In genomic region chr15:101118399-101119125, GRCm38 (mm10) we compare ENCODE assay signal across 10 mouse cellular contexts. TPM values are rescaled to one million over a fixed set of nuclear protein-coding genes. Genes with fewer than 3 reads are reported as not detected.
A peak's percentile ranks its signal among the peaks of the same experiment; 100 is the strongest.
DNase-seq lines count a peak whose midpoint lies in the region; ATAC-seq and TF ChIP-seq lines count a peak whose summit lies in the region.
"Had no signal": no experiment of that assay in that cellular context is flagged by ENCODE, and none has a peak within 500 bp of the region (broad histone marks: within the 10 kb centered on the region; RNA-seq: fewer than 3 reads in every experiment).

No protein-coding gene starts in this region.

- intact Hi-C loops in left cerebral cortex, adult 2 months (cut with DNase I), result loop anchor here (5.0 kb wide), 1 partner anchor 79 kb away; no protein-coding TSS in a partner anchor
- intact Hi-C loops in left cerebral cortex, postnatal 36 days (cut with DNase I), result no loop called here

- ATAC-seq in common myeloid progenitor, adult 5-6 weeks (replicated peaks; ENCODE audit: low read depth, poor library complexity, severe bottlenecking), result 0 out of 2 replicates have a peak, but pooled peaks have one; percentile 40

- peak; percentile 62 for TF ChIP-seq CTCF in left cerebral cortex, adult 2 months (IDR thresholded peaks at IDR 0.05)

- peak; percentile 47 to 72 for DNase-seq in cerebellum, postnatal 10 days
- DNase-seq in cerebellum, adult 11 months, result no peak
- DNase-seq in left cerebral cortex, adult 2 months (ENCODE audit: extremely low spot score in 1 of 2, low spot score in 2 of 2), result no peak
- DNase-seq in left cerebral cortex, postnatal 36 days (ENCODE audit: low spot score in 2 of 2), result no peak
- DNase-seq in naive thymus-derived CD4-positive, alpha-beta T cell, adult 2 months (ENCODE audit: low read depth), result peak; percentile 52
- no peak for DNase-seq in spleen, postnatal 10 days (ENCODE audit: low spot score in 2 of 2)
- DNase-seq in cerebellum, postnatal 36 days, result no peak

- no peak overlapping the region for H3K4me3 ChIP-seq in left cerebral cortex, adult 2 months
- H3K4me3 ChIP-seq: embryonic facial prominence, embryonic 15.5 days; hindbrain, embryonic 15.5 days had no signal

- no peak overlapping the region for H3K27ac ChIP-seq in left cerebral cortex, adult 2 months
- H3K27ac ChIP-seq: embryonic facial prominence, embryonic 15.5 days; hindbrain, embryonic 15.5 days had no signal

RNA-seq across cellular contexts. Expression of gene Ankrd33, which starts 3.0 kb away (rescaled TPM):
- not detected for total RNA-seq in left cerebral cortex, adult 2 months (2021)
- under 1 TPM in 1 of 2 experiments, not detected in 1; 0.27 TPM for total RNA-seq in left cerebral cortex, postnatal 36 days (2021)
- total RNA-seq in common myeloid progenitor, adult 5-6 weeks (2017), result not detected in 2 replicates

RNA-seq across cellular contexts. Expression of gene Acvrl1, which starts 9.8 kb away (rescaled TPM):
- 10 to 100 TPM; 13.8 to 15.1 TPM for total RNA-seq in left cerebral cortex, adult 2 months (2021)
- 10 to 100 TPM; 13.2 to 16.7 TPM for total RNA-seq in left cerebral cortex, postnatal 36 days (2021)
- 0.49 and 5.8 TPM in 2 replicates for total RNA-seq in common myeloid progenitor, adult 5-6 weeks (2017)

RNA-seq across cellular contexts. Expression of gene Fignl2, which starts 40.2 kb away (rescaled TPM):
- 1 to 10 TPM; 1.2 to 1.4 TPM for total RNA-seq in left cerebral cortex, adult 2 months (2021)
- total RNA-seq in left cerebral cortex, postnatal 36 days (2021), result 1 to 10 TPM; 1.5 TPM
- total RNA-seq in common myeloid progenitor, adult 5-6 weeks (2017), result not detected in 2 replicates

RNA-seq across cellular contexts. Expression of gene Acvr1b, which starts 55.3 kb away (rescaled TPM):
- 100 to 1,000 TPM; 102 to 114 TPM for total RNA-seq in left cerebral cortex, adult 2 months (2021)
- 100 to 1,000 TPM; 110 to 118 TPM for total RNA-seq in left cerebral cortex, postnatal 36 days (2021)
- 11.6 and 13.4 TPM in 2 replicates for total RNA-seq in common myeloid progenitor, adult 5-6 weeks (2017)

Comparison
In these comparisons a context has a peak if more than half of its experiments do, and no peak if none do; other contexts are left out.
1. DNase-seq: peak in cerebellum, postnatal 10 days (2 of 2) and naive thymus-derived CD4-positive, alpha-beta T cell, adult 2 months (single experiment); none in cerebellum, adult 11 months (single experiment), left cerebral cortex, adult 2 months (0 of 2), left cerebral cortex, postnatal 36 days (0 of 2), spleen, postnatal 10 days (0 of 2) and cerebellum, postnatal 36 days (0 of 2).